Mouse (Mus musculus): ENCODE data around the gene Ppp1r15b. TPM values are rescaled to one million over a fixed set of nuclear protein-coding genes. Genes with fewer than 3 reads are reported as not detected.

Ppp1r15b gene
- polyA plus RNA-seq, 1 experiment = 37.4 TPM

DNA sequence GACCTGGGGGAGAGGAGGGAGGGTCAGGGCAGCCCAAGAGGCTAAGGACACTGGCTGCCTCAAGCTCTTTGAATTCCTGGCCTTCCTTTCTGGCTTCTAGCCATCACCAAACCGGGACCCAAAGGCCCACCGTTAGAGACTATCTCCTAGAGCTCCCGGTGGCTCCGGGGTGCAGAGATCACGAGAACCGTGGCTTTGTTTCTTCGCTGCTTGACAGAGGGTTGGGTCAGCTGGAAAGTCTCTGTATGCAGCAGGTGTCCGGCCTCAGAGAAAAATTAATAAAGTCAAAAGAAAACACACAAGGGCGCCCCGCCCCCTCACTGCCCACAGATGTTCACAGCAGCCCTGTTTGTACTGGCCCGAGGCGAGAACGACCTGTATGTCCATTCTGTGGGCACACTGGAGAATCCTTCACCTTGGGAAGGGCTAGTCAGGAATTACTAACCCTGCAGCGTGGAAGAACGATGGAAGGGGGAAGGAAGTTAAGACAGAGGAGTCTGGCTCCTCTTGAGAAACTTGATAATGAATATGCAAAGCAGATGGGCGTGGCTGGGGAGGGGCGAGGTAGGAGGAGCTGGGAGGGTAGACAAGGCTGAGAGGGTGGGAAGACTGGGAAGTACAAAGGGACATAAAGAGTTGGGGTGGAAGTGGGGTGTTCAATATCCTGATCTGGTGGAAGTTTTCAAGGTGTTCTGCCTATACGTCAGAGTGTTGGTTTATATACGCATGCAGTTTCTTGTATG lies 37.5 kb downstream of the Ppp1r15b start:
- 0 out of 2 replicates have a peak, but pooled peaks cover 2% of the 10 kb centered on the region for H3K4me1 ChIP-seq (ENCODE audit: control insufficient read depth, insufficient read depth, low read length)
- TF ChIP-seq CTCF (IDR thresholded peaks at IDR 0.05; ENCODE audit: low read depth, low read length) (no peak), POLR2A (IDR thresholded peaks at IDR 0.05; ENCODE audit: borderline replicate concordance, low read depth, low read length) (no peak)
- no peak overlapping the region for H3K4me3 ChIP-seq (ENCODE audit: insufficient read depth, low read length)
- H3K27ac ChIP-seq (ENCODE audit: insufficient read depth, low read depth, low read length) = no peak overlapping the region

GRCm38 (mm10) chr1:133170196-133170595 lies 39.3 kb downstream of the Ppp1r15b start:
- Histone ChIP-seq H3K4me1 (ENCODE audit: control insufficient read depth, insufficient read depth, low read length) (no peaks in the 10 kb centered on the region), H3K27ac (ENCODE audit: insufficient read depth, low read depth, low read length) (no peak overlapping the region), H3K4me3 (ENCODE audit: insufficient read depth, low read length) (no peak overlapping the region)
- TF ChIP-seq POLR2A (IDR thresholded peaks at IDR 0.05; ENCODE audit: borderline replicate concordance, low read depth, low read length) (no peak), CTCF (IDR thresholded peaks at IDR 0.05; ENCODE audit: low read depth, low read length) (no peak)

DNA sequence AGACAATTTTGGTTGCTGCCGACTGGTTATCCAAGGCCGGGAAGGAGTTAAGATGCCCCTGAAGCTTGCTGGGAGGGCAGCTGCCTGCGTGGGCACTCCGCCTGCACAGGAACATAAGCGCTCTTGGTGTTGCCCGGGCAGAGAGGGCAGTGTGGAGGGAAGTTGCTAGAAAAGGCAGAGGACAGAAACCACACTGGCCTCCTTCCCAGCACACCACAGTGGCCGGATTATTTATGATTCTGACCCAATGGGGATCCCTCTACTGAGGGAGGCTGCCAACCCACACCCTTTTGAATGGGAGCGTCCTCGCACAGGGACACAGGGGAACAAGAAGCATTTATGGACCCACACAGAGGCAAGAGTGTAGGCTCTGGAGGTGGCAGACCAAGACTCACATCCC lies 40.4 kb downstream of the Ppp1r15b start:
- no peak for TF ChIP-seq POLR2A (IDR thresholded peaks at IDR 0.05; ENCODE audit: borderline replicate concordance, low read depth, low read length)
- TF ChIP-seq CTCF (IDR thresholded peaks at IDR 0.05; ENCODE audit: low read depth, low read length) = no peak
- Histone ChIP-seq H3K27ac (ENCODE audit: insufficient read depth, low read depth, low read length) (no peak overlapping the region), H3K4me1 (ENCODE audit: control insufficient read depth, insufficient read depth, low read length) (no peaks in the 10 kb centered on the region), H3K4me3 (ENCODE audit: insufficient read depth, low read length) (no peak overlapping the region)

GRCm38 (mm10) chr1:133175150-133175549 lies 44.2 kb downstream of the Ppp1r15b start:
- H3K4me3 ChIP-seq (ENCODE audit: insufficient read depth, low read length) = no peak overlapping the region
- no peak for TF ChIP-seq CTCF (IDR thresholded peaks at IDR 0.05; ENCODE audit: low read depth, low read length)
- TF ChIP-seq POLR2A (IDR thresholded peaks at IDR 0.05; ENCODE audit: borderline replicate concordance, low read depth, low read length) = no peak
- no peak overlapping the region for H3K27ac ChIP-seq (ENCODE audit: insufficient read depth, low read depth, low read length)
- H3K4me1 ChIP-seq (ENCODE audit: control insufficient read depth, insufficient read depth, low read length) = no peaks in the 10 kb centered on the region

GRCm38 (mm10) chr1:133177480-133178172 lies 46.7 kb downstream of the Ppp1r15b start:
- H3K4me1 ChIP-seq (ENCODE audit: control insufficient read depth, insufficient read depth, low read length) = no peaks in the 10 kb centered on the region
- no peak overlapping the region for H3K4me3 ChIP-seq (ENCODE audit: insufficient read depth, low read length)
- H3K27ac ChIP-seq (ENCODE audit: insufficient read depth, low read depth, low read length) = no peak overlapping the region
- peak; percentile 55 for TF ChIP-seq CTCF (IDR thresholded peaks at IDR 0.05; ENCODE audit: low read depth, low read length)
- TF ChIP-seq POLR2A (IDR thresholded peaks at IDR 0.05; ENCODE audit: borderline replicate concordance, low read depth, low read length) = no peak

- Histone ChIP-seq H3K4me3 (ENCODE audit: insufficient read depth, low read length) (no peak overlapping the region), H3K4me1 (ENCODE audit: control insufficient read depth, insufficient read depth, low read length) (no peaks in the 10 kb centered on the region), H3K27ac (ENCODE audit: insufficient read depth, low read depth, low read length) (no peak overlapping the region)
- TF ChIP-seq POLR2A (IDR thresholded peaks at IDR 0.05; ENCODE audit: borderline replicate concordance, low read depth, low read length) (no peak), CTCF (IDR thresholded peaks at IDR 0.05; ENCODE audit: low read depth, low read length) (no peak)
Measured at GRCm38 (mm10) chr1:133178732-133179440, 47.9 kb downstream of the Ppp1r15b start.

DNA sequence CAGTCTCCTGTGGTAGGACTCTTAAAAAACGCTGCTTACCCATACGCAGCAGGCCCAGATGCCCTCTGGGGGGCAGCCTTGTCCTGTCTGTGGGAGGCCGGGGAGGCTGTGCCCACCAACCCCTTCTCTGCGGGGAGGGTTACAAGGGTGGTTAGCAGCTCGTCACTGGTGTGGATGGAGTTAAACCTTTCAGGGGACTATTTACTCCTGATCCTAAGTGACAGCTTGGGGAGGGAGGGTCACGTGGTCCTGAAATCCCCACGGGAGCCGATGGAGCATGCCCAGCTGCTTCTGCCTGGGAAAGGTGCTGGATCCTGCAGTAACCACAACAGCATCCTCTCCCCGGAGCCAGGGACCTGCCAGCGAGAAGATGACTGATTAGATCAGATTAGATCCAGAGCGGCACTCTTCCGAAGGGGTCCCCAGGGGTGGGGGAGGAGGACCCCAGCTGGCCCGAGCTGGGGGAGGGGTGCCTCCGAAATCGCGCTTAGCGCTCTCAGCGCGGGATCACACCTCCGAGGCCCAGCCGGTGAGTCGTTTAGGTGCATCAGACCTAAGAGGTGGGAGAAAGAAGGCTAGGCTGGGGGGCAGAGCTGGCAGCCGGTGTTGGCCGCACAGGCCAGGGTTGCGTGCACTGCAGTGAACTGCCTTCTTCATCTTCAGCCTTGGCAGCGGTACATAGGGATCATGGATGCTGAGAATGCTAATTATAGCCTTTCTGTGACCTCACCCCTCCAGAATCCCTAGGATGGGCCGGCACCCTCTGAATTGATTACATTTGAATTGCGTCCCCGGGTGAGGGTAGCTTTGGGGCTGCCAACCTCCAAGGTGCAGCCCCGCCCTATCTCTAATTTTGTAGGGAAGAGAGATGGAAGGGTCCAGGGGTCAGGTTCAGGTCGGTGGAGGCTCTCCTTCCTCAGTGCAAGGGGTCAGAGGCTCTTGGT lies 50.4 kb downstream of the Ppp1r15b start:
- no peaks in the 10 kb centered on the region for H3K4me1 ChIP-seq (ENCODE audit: control insufficient read depth, insufficient read depth, low read length)
- TF ChIP-seq CTCF (IDR thresholded peaks at IDR 0.05; ENCODE audit: low read depth, low read length) (peak; percentile 5; the same call in 1 of the 2 replicates), POLR2A (IDR thresholded peaks at IDR 0.05; ENCODE audit: borderline replicate concordance, low read depth, low read length) (no peak)
- no peak overlapping the region for H3K4me3 ChIP-seq (ENCODE audit: insufficient read depth, low read length)
- H3K27ac ChIP-seq (ENCODE audit: insufficient read depth, low read depth, low read length) = no peak overlapping the region

GRCm38 (mm10) chr1:133182016-133182705 lies 51.2 kb downstream of the Ppp1r15b start:
- TF ChIP-seq POLR2A (IDR thresholded peaks at IDR 0.05; ENCODE audit: borderline replicate concordance, low read depth, low read length) (no peak), CTCF (IDR thresholded peaks at IDR 0.05; ENCODE audit: low read depth, low read length) (no peak)
- Histone ChIP-seq H3K4me3 (ENCODE audit: insufficient read depth, low read length) (no peak overlapping the region), H3K27ac (ENCODE audit: insufficient read depth, low read depth, low read length) (no peak overlapping the region), H3K4me1 (ENCODE audit: control insufficient read depth, insufficient read depth, low read length) (no peaks in the 10 kb centered on the region)
